Mouse (Mus musculus): ENCODE results near the gene Naaladl2. TPM values are rescaled to one million over a fixed set of nuclear protein-coding genes. Genes with fewer than 3 reads are reported as not detected.

The Naaladl2 gene
- total and polyA plus RNA-seq, 3 experiments: 0.13 TPM; not detected in 2

DNA sequence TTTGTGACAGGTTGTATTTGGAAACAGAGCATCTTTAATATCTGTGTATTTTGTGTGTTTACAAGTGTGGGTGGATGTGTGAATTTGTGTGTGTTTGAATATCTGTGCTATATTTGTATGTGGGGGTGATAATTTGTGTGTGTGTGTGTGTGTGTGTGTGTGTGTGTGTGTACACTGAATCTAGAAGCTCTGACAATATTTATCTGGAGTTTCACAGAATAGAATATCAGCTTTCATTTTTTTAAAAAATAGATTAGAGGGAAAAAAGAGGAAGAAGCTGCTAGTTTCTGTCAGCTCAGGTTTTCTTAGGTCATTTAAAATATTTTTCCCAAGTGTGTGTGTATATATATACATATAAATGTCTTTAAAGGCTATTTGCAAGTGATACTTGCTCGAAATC is 68.3 kb downstream of the Naaladl2 start:
- H3K4me1 ChIP-seq (ENCODE audit: control insufficient read depth in 1 of 2, insufficient read depth in 2 of 2): no peaks in the 10 kb centered on the region
- H3K27ac ChIP-seq (ENCODE audit: insufficient read depth, low read depth): no peak overlapping the region
- no peak overlapping the region for H3K4me3 ChIP-seq (replicated peaks in 1 of 3; ENCODE audit: low read depth in 2 of 3, low read length in 2 of 3, poor library complexity in 1 of 3)
- peaks cover 33% of the 10 kb centered on the region for H3K9me3 ChIP-seq (replicated peaks; ENCODE audit: low read length)
- H3K9ac ChIP-seq (ENCODE audit: insufficient read depth, low read depth): no peak overlapping the region
- no peaks in the 10 kb centered on the region for H3K36me3 ChIP-seq (replicated peaks in 1 of 2; ENCODE audit: control insufficient read depth in 1 of 2, insufficient read depth in 1 of 2, low read length in 1 of 2)
- in situ Hi-C loops (cut with MboI; ENCODE audit: low pct_ligation_motif_present, low pct_unique_long_range_greater_than_20kb, low sequenced_read_pairs) (no loop called here), dilution Hi-C loops (cut with MboI; ENCODE audit: extremely low pct_ligation_motif_present, extremely low pct_unique_long_range_greater_than_20kb, low sequenced_read_pairs) (no loop called here)
- no peaks in the 10 kb centered on the region for H3K79me2 ChIP-seq (replicated peaks; ENCODE audit: control insufficient read depth, extremely low read depth, insufficient read depth, poor library complexity, severe bottlenecking)
- H3K4me2 ChIP-seq (ENCODE audit: insufficient read depth, low read depth, poor library complexity, severe bottlenecking): no peak overlapping the region
- TF ChIP-seq KAT2A (IDR thresholded peaks at IDR 0.05; ENCODE audit: insufficient replicate concordance, low read length) (no peak), ZMIZ1 (IDR thresholded peaks at IDR 0.05; ENCODE audit: low read depth, low read length) (no peak), MAZ (IDR thresholded peaks at IDR 0.05; ENCODE audit: low read depth, low read length) (no peak), POLR2A (IDR thresholded peaks at IDR 0.05; ENCODE audit: low read depth, low read length) (no peak), JUND (conservative IDR thresholded peaks at IDR 0.05; ENCODE audit: low read depth, low read length) (no peak), CHD1 (IDR thresholded peaks at IDR 0.05; ENCODE audit: low read depth, low read length) (no peak)
- H3K27me3 ChIP-seq (replicated peaks): no peaks in the 10 kb centered on the region
- no peak for DNase-seq (ENCODE audit: extremely low read depth)

GRCm38 (mm10) chr3:25074266-25074665 is 69.8 kb downstream of the Naaladl2 start:
- Histone ChIP-seq H3K4me2 (ENCODE audit: insufficient read depth, low read depth, poor library complexity, severe bottlenecking) (peak overlapping the region; percentile 21; the same call in 1 of the 2 replicates), H3K27ac (ENCODE audit: insufficient read depth, low read depth) (no peak overlapping the region), H3K36me3 (replicated peaks in 1 of 2; ENCODE audit: control insufficient read depth in 1 of 2, insufficient read depth in 1 of 2, low read length in 1 of 2) (no peaks in the 10 kb centered on the region), H3K9me3 (replicated peaks; ENCODE audit: low read length) (peaks cover 32% of the 10 kb centered on the region), H3K4me1 (ENCODE audit: control insufficient read depth in 1 of 2, insufficient read depth in 2 of 2) (no peaks in the 10 kb centered on the region), H3K9ac (ENCODE audit: insufficient read depth, low read depth) (no peak overlapping the region), H3K4me3 (replicated peaks in 1 of 3; ENCODE audit: low read depth in 2 of 3, low read length in 2 of 3, poor library complexity in 1 of 3) (no peak overlapping the region), H3K79me2 (replicated peaks; ENCODE audit: control insufficient read depth, extremely low read depth, insufficient read depth, poor library complexity, severe bottlenecking) (no peaks in the 10 kb centered on the region), H3K27me3 (replicated peaks) (no peaks in the 10 kb centered on the region)
- DNase-seq (ENCODE audit: extremely low read depth): no peak
- TF ChIP-seq NRF1 (IDR thresholded peaks at IDR 0.05; ENCODE audit: low read depth, low read length) (no peak), KAT2A (IDR thresholded peaks at IDR 0.05; ENCODE audit: insufficient replicate concordance, low read length) (no peak), POLR2A (IDR thresholded peaks at IDR 0.05; ENCODE audit: low read depth, low read length) (no peak), JUND (conservative IDR thresholded peaks at IDR 0.05; ENCODE audit: low read depth, low read length) (no peak), PAX5 (IDR thresholded peaks at IDR 0.05; ENCODE audit: low read length) (no peak), CHD1 (IDR thresholded peaks at IDR 0.05; ENCODE audit: low read depth, low read length) (no peak)
- dilution Hi-C loops (cut with MboI; ENCODE audit: extremely low pct_ligation_motif_present, extremely low pct_unique_long_range_greater_than_20kb, low sequenced_read_pairs) (no loop called here), in situ Hi-C loops (cut with MboI; ENCODE audit: low pct_ligation_motif_present, low pct_unique_long_range_greater_than_20kb, low sequenced_read_pairs) (no loop called here)

DNA sequence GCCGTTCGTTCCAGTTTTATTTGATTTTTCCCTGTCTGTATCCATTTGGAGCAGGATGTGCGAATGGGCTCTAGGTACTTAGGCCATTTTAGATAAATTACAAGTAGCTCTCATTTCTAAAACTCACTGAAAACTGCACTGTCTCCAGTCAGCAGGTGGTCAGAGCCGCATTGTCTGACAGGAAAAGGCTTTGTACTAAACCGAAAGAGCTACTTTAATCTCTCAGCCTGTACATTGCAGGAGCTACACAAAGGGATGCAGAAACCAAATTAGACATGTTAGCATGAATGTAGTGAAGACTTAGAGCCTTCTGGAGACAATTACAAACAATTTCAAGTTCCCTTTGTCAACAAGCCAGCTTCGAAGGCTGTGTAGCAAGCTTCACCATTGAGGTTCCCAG is 70.2 kb downstream of the Naaladl2 start:
- no peaks in the 10 kb centered on the region for H3K79me2 ChIP-seq (replicated peaks; ENCODE audit: control insufficient read depth, extremely low read depth, insufficient read depth, poor library complexity, severe bottlenecking)
- H3K4me3 ChIP-seq (replicated peaks in 1 of 3; ENCODE audit: low read depth in 2 of 3, low read length in 2 of 3, poor library complexity in 1 of 3): no peak overlapping the region
- no peak overlapping the region for H3K27ac ChIP-seq (ENCODE audit: insufficient read depth, low read depth)
- no peak overlapping the region for H3K4me2 ChIP-seq (ENCODE audit: insufficient read depth, low read depth, poor library complexity, severe bottlenecking)
- no peak for DNase-seq (ENCODE audit: extremely low read depth)
- no peaks in the 10 kb centered on the region for H3K27me3 ChIP-seq (replicated peaks)
- dilution Hi-C loops (cut with MboI; ENCODE audit: extremely low pct_ligation_motif_present, extremely low pct_unique_long_range_greater_than_20kb, low sequenced_read_pairs) (no loop called here), in situ Hi-C loops (cut with MboI; ENCODE audit: low pct_ligation_motif_present, low pct_unique_long_range_greater_than_20kb, low sequenced_read_pairs) (no loop called here)
- no peak overlapping the region for H3K9ac ChIP-seq (ENCODE audit: insufficient read depth, low read depth)
- H3K4me1 ChIP-seq (ENCODE audit: control insufficient read depth in 1 of 2, insufficient read depth in 2 of 2): no peaks in the 10 kb centered on the region
- no peaks in the 10 kb centered on the region for H3K36me3 ChIP-seq (replicated peaks in 1 of 2; ENCODE audit: control insufficient read depth in 1 of 2, insufficient read depth in 1 of 2, low read length in 1 of 2)
- peaks cover 32% of the 10 kb centered on the region for H3K9me3 ChIP-seq (replicated peaks; ENCODE audit: low read length)
- TF ChIP-seq ZKSCAN1 (IDR thresholded peaks at IDR 0.05; ENCODE audit: borderline replicate concordance, low read depth, low read length) (no peak), MAZ (IDR thresholded peaks at IDR 0.05; ENCODE audit: low read depth, low read length) (no peak), MAFK (IDR thresholded peaks at IDR 0.05; ENCODE audit: insufficient replicate concordance, low read length) (no peak), TCF12 (IDR thresholded peaks at IDR 0.05; ENCODE audit: low read depth, low read length) (no peak), RCOR1 (conservative IDR thresholded peaks at IDR 0.05; ENCODE audit: low read depth, low read length) (no peak), ETS1 (conservative IDR thresholded peaks at IDR 0.05; ENCODE audit: low read depth, low read length) (no peak), NRF1 (IDR thresholded peaks at IDR 0.05; ENCODE audit: low read depth, low read length) (no peak), BHLHE40 (IDR thresholded peaks at IDR 0.05; ENCODE audit: low read depth, low read length) (no peak), MYC (IDR thresholded peaks at IDR 0.05; ENCODE audit: low read depth, low read length) (no peak), ZNF384 (IDR thresholded peaks at IDR 0.05; ENCODE audit: low read depth, low read length) (no peak)

All from CH12.LX (cell line).